Mouse (Mus musculus) ES-E14 (cell line): ENCODE results near the gene Racgap1. TPM values are rescaled to one million over a fixed set of nuclear protein-coding genes. Genes with fewer than 3 reads are reported as not detected.
A peak's percentile ranks its signal among the peaks of the same experiment; 100 is the strongest.

Experiments used
- DNase-seq: peaks from one replicate; pipeline ENCODE4 v3.0.0-alpha.2; 2013; ENCODE audit warnings: low read depth, low spot score
- H3K27ac ChIP-seq: 2 replicates; pipeline ENCODE4 v1.5.1; 2012; ENCODE audit warnings: low read depth, mild to moderate bottlenecking, low read length, moderate library complexity, mixed read lengths; ENCODE audit not compliant: poor library complexity, insufficient read depth, severe bottlenecking
- H3K36me3 ChIP-seq: 2 replicates; pipeline ENCODE4 v1.6.1; 2012; ENCODE audit warnings: mild to moderate bottlenecking, low read length, moderate library complexity, mixed read lengths; ENCODE audit not compliant: control insufficient read depth, poor library complexity, insufficient read depth, severe bottlenecking
- H3K4me1 ChIP-seq, 2 experiments: fragments of 150-350 bp in 1 of 2; sonication (generic) in 1 of 2; 2 replicates each; pipeline ENCODE4 v1.6.1; 2012; ENCODE audit warnings: low read length in 2 of 2, mild to moderate bottlenecking in 1 of 2, mixed read lengths in 1 of 2; ENCODE audit not compliant: control insufficient read depth in 2 of 2, insufficient read depth in 2 of 2, poor library complexity in 1 of 2
- H3K4me3 ChIP-seq, 2 experiments: fragments of 150-350 bp in 1 of 2; sonication (generic) in 1 of 2; 2 replicates each; pipeline ENCODE4 v1.5.1; 2012; ENCODE audit warnings: low read length in 2 of 2, low read depth in 1 of 2, mild to moderate bottlenecking in 1 of 2, mixed read lengths in 1 of 2; ENCODE audit not compliant: insufficient read depth in 1 of 2, poor library complexity in 1 of 2, severe bottlenecking in 1 of 2
- H3K9ac ChIP-seq: 2 replicates; pipeline ENCODE4 v1.6.1; 2012; ENCODE audit warnings: low read depth, mild to moderate bottlenecking, low read length, mixed read lengths; ENCODE audit not compliant: poor library complexity, insufficient read depth, severe bottlenecking
- H3K9me3 ChIP-seq: fragments of 150-350 bp; sonication (generic); 2 replicates; pipeline ENCODE4 v1.6.1; 2012; ENCODE audit warnings: low read depth, mild to moderate bottlenecking, low read length; ENCODE audit not compliant: control insufficient read depth, insufficient read depth
- CHD2 ChIP-seq: IDR thresholded peaks from 2 replicates; pipeline ENCODE4 v1.6.1; 2014; ENCODE audit warnings: mild to moderate bottlenecking, low read depth, low read length, inconsistent platforms
- HCFC1 ChIP-seq: IDR thresholded peaks from 2 replicates; pipeline ENCODE4 v1.6.1; 2012; ENCODE audit warnings: low read length, inconsistent platforms, borderline replicate concordance; ENCODE audit not compliant: insufficient read depth
- MAFK ChIP-seq: IDR thresholded peaks from 2 replicates; pipeline ENCODE4 v1.6.1; 2014; ENCODE audit warnings: mild to moderate bottlenecking, low read depth, low read length, inconsistent platforms; ENCODE audit not compliant: insufficient read depth
- ZC3H11A ChIP-seq: IDR thresholded peaks from 2 replicates; pipeline ENCODE4 v1.6.1; 2012; ENCODE audit warnings: low read depth, mild to moderate bottlenecking, inconsistent platforms, low read length, borderline replicate concordance
- ZNF384 ChIP-seq: IDR thresholded peaks from 2 replicates; pipeline ENCODE4 v1.6.1; 2012; ENCODE audit warnings: low read depth, low read length, inconsistent platforms
- in situ Hi-C, 2 experiments: fragments of 600-800 bp; cut with MboI; formaldehyde crosslinking; loops; one replicate each; pipeline ENCODE4 v1.15.1; 2025; ENCODE audit warnings: low sequenced_read_pairs in 2 of 2, inconsistent platforms in 1 of 2; ENCODE audit not compliant: unreplicated experiment in 2 of 2
- total RNA-seq: library from RNA; depleted of rRNA; stranded (reverse); fragments of 300-350 nt; gene quantifications from 2 replicates; pipeline ENCODE4 v1.2.3, GENCODE M21; 2012

Gene Racgap1
- total RNA-seq, 1 experiment, result 127 TPM

GRCm38 (mm10) chr15:99638124-99638485, 13.4 kb downstream of the Racgap1 start:
- peaks cover 44% of the 10 kb centered on the region for H3K36me3 ChIP-seq

GRCm38 (mm10) chr15:99637405-99638123, 13.9 kb downstream of the Racgap1 start:
- Histone ChIP-seq H3K9me3 (no peaks in the 10 kb centered on the region), H3K9ac (no peak overlapping the region), H3K36me3 (peaks cover 42% of the 10 kb centered on the region), H3K4me3 (no peak overlapping the region), H3K4me1 (peaks cover 0 to 3% of the 10 kb centered on the region in 2 experiments; a peak in 1 of 4 replicates), H3K27ac (no peak overlapping the region)
- in situ Hi-C loops, result no loop called here
- DNase-seq, result no peak
- TF ChIP-seq ZNF384, result no peak
- no peak for TF ChIP-seq ZC3H11A
- no peak for TF ChIP-seq HCFC1
- no peak for TF ChIP-seq MAFK
- TF ChIP-seq CHD2, result no peak

More at GRCm38 (mm10) chr15:99638124-99638485, 13.4 kb downstream of the Racgap1 start:
- Histone ChIP-seq H3K4me3 (no peak overlapping the region), H3K9me3 (no peaks in the 10 kb centered on the region), H3K4me1 (peaks cover 0 to 3% of the 10 kb centered on the region in 2 experiments; a peak in 1 of 4 replicates), H3K9ac (no peak overlapping the region), H3K27ac (no peak overlapping the region)
- DNase-seq, result no peak
- no peak for TF ChIP-seq MAFK
- TF ChIP-seq CHD2, result no peak
- TF ChIP-seq ZC3H11A, result no peak
- TF ChIP-seq ZNF384, result no peak
- no peak for TF ChIP-seq HCFC1
- in situ Hi-C loops, result no loop called here

GRCm38 (mm10) chr15:99634702-99635101, 16.8 kb downstream of the Racgap1 start:
- H3K4me3 ChIP-seq, result no peak overlapping the region
- DNase-seq, result no peak
- H3K36me3 ChIP-seq, result peaks cover 54% of the 10 kb centered on the region
- H3K9ac ChIP-seq, result no peak overlapping the region
- no peak for TF ChIP-seq ZC3H11A
- no peak for TF ChIP-seq ZNF384
- no peak for TF ChIP-seq MAFK
- TF ChIP-seq CHD2, result no peak
- TF ChIP-seq HCFC1, result no peak
- H3K4me1 ChIP-seq, result peaks cover 0 to 3% of the 10 kb centered on the region in 2 experiments; a peak in 1 of 4 replicates
- no peak overlapping the region for H3K27ac ChIP-seq
- in situ Hi-C loops, result no loop called here
- H3K9me3 ChIP-seq, result no peaks in the 10 kb centered on the region

GRCm38 (mm10) chr15:99631618-99632017, 19.8 kb downstream of the Racgap1 start:
- no peak overlapping the region for H3K4me3 ChIP-seq
- TF ChIP-seq ZNF384 (no peak), ZC3H11A (no peak), CHD2 (no peak), HCFC1 (no peak), MAFK (no peak)
- in situ Hi-C loops, result no loop called here
- H3K9me3 ChIP-seq, result no peaks in the 10 kb centered on the region
- H3K27ac ChIP-seq, result no peak overlapping the region
- peak; percentile 63 for DNase-seq
- peaks cover 49% of the 10 kb centered on the region for H3K36me3 ChIP-seq
- H3K4me1 ChIP-seq, result no peaks in the 10 kb centered on the region
- no peak overlapping the region for H3K9ac ChIP-seq
